Mouse (Mus musculus) neural tube, embryonic 13.5 days (tissue): ENCODE measurements at regions not wholly inside any gene's neighbourhood (a gene's known extent, or its start where the extent isn't known, plus 50 kb on each side); places are given as distances from the start of the nearest gene placed in this dataset.

Source experiments
- ATAC-seq: fragments of 200-750 bp; cut with Nextera tagmentation; 2 replicates; pipeline ENCODE4 v1.8.0; 2017; ENCODE audit warnings: low read depth, mild to moderate bottlenecking, moderate TSS enrichment, moderate library complexity
- H3K27ac ChIP-seq: fragments of 300-500 bp; sonication (generic); replicated peaks from 2 replicates; pipeline ENCODE4 v1.5.1; 2015; ENCODE audit warnings: moderate library complexity, mild to moderate bottlenecking, inconsistent platforms
- H3K27me3 ChIP-seq: fragments of 300-500 bp; sonication (generic); 2 replicates; pipeline ENCODE4 v1.6.1; 2015; ENCODE audit warnings: mild to moderate bottlenecking, inconsistent platforms
- H3K36me3 ChIP-seq: fragments of 300-500 bp; sonication (generic); 2 replicates; pipeline ENCODE4 v1.6.1; 2015; ENCODE audit warnings: mild to moderate bottlenecking, inconsistent platforms
- H3K4me1 ChIP-seq: fragments of 300-500 bp; sonication (generic); replicated peaks from 2 replicates; pipeline ENCODE4 v1.6.1; 2015; ENCODE audit warnings: inconsistent platforms
- H3K4me2 ChIP-seq: fragments of 300-500 bp; sonication (generic); 2 replicates; pipeline ENCODE4 v1.6.1; 2015; ENCODE audit warnings: inconsistent platforms, mild to moderate bottlenecking, moderate library complexity
- H3K4me3 ChIP-seq: fragments of 300-500 bp; sonication (generic); 2 replicates; pipeline ENCODE4 v1.5.1; 2015; ENCODE audit warnings: mild to moderate bottlenecking, inconsistent platforms
- H3K9ac ChIP-seq: fragments of 300-500 bp; sonication (generic); 2 replicates; pipeline ENCODE4 v1.6.1; 2015; ENCODE audit warnings: moderate library complexity, mild to moderate bottlenecking, inconsistent platforms
- H3K9me3 ChIP-seq: fragments of 300-500 bp; sonication (generic); 2 replicates; pipeline ENCODE4 v1.6.1; 2016; ENCODE audit warnings: inconsistent platforms
- WGBS: fragments of 180-500 bp; shearing (Covaris S2); methylation state at CpG from one replicate; pipeline ENCODE4 v1.1.7; 2015; 5-methylcytosine and 5-hydroxymethylcytosine counted together

GRCm38 (mm10) chr13:84345791-84346511 lies 123.9 kb downstream of the Tmem161b start:
- Histone ChIP-seq H3K9ac (peak overlapping the region; percentile 82), H3K4me2 (peak overlapping the region; percentile 71), H3K4me1 (peaks cover 61% of the 10 kb centered on the region), H3K27me3 (no peaks in the 10 kb centered on the region), H3K36me3 (no peaks in the 10 kb centered on the region), H3K27ac (peak overlapping the region; percentile 99), H3K9me3 (no peaks in the 10 kb centered on the region), H3K4me3 (peak overlapping the region; percentile 31)
- under 1% methylated on average over 30 of the region's 30 CpGs for WGBS
- no peak for ATAC-seq

GRCm38 (mm10) chr13:84346569-84346968 lies 124.5 kb downstream of the Tmem161b start:
- H3K27me3 ChIP-seq, result no peaks in the 10 kb centered on the region
- ATAC-seq, result no peak
- H3K27ac ChIP-seq, result peak overlapping the region; percentile 99
- peak overlapping the region; percentile 82 for H3K9ac ChIP-seq
- H3K9me3 ChIP-seq, result no peaks in the 10 kb centered on the region
- no peaks in the 10 kb centered on the region for H3K36me3 ChIP-seq
- peak overlapping the region; percentile 31 for H3K4me3 ChIP-seq
- peak overlapping the region; percentile 71 for H3K4me2 ChIP-seq
- WGBS, result 1% methylated on average over 2 of the region's 2 CpGs
- peaks cover 67% of the 10 kb centered on the region for H3K4me1 ChIP-seq

- H3K9ac ChIP-seq, result peak overlapping the region; percentile 82
- H3K27ac ChIP-seq, result peak overlapping the region; percentile 99
- H3K36me3 ChIP-seq, result no peaks in the 10 kb centered on the region
- no peaks in the 10 kb centered on the region for H3K27me3 ChIP-seq
- H3K4me3 ChIP-seq, result peak overlapping the region; percentile 51
- under 1% methylated on average over 21 of the region's 21 CpGs for WGBS
- H3K9me3 ChIP-seq, result no peaks in the 10 kb centered on the region
- peak overlapping the region; percentile 71 for H3K4me2 ChIP-seq
- peak; percentile 50 for ATAC-seq
- H3K4me1 ChIP-seq, result peaks cover 72% of the 10 kb centered on the region
These were observed 125.3 kb downstream of the Tmem161b start for GRCm38 (mm10) chr13:84347181-84347913.

- H3K9ac ChIP-seq, result peak overlapping the region; percentile 93
- H3K4me1 ChIP-seq, result peaks cover 71% of the 10 kb centered on the region
- H3K9me3 ChIP-seq, result no peaks in the 10 kb centered on the region
- peak overlapping the region; percentile 99 for H3K27ac ChIP-seq
- peak; percentile 97 for ATAC-seq
- H3K4me2 ChIP-seq, result peak overlapping the region; percentile 71
- WGBS, result 0% methylated on average over 34 of the region's 34 CpGs
- no peaks in the 10 kb centered on the region for H3K36me3 ChIP-seq
- H3K4me3 ChIP-seq, result peak overlapping the region; percentile 51
- no peaks in the 10 kb centered on the region for H3K27me3 ChIP-seq
These were observed 126.0 kb downstream of the Tmem161b start for GRCm38 (mm10) chr13:84347914-84348700.

- peak overlapping the region; percentile 93 for H3K9ac ChIP-seq
- H3K27ac ChIP-seq, result peak overlapping the region; percentile 99
- H3K4me1 ChIP-seq, result peaks cover 66% of the 10 kb centered on the region
- H3K4me2 ChIP-seq, result peak overlapping the region; percentile 71
- H3K4me3 ChIP-seq, result peak overlapping the region; percentile 51
- ATAC-seq, result peak; percentile 6; the same call in 1 of the 2 replicates
- H3K36me3 ChIP-seq, result no peaks in the 10 kb centered on the region
- H3K27me3 ChIP-seq, result no peaks in the 10 kb centered on the region
- WGBS, result under 1% methylated on average over 9 of the region's 9 CpGs
- H3K9me3 ChIP-seq, result no peaks in the 10 kb centered on the region
These were observed 126.5 kb downstream of the Tmem161b start for GRCm38 (mm10) chr13:84348701-84348975.

- ATAC-seq, result no peak
- Histone ChIP-seq H3K4me3 (peak overlapping the region; percentile 51), H3K36me3 (no peaks in the 10 kb centered on the region), H3K9ac (peak overlapping the region; percentile 93), H3K4me2 (peak overlapping the region; percentile 71), H3K27ac (peak overlapping the region; percentile 99), H3K27me3 (no peaks in the 10 kb centered on the region), H3K9me3 (no peaks in the 10 kb centered on the region), H3K4me1 (peaks cover 60% of the 10 kb centered on the region)
- under 1% methylated on average over 23 of the region's 23 CpGs for WGBS
These were observed 127.1 kb downstream of the Tmem161b start for GRCm38 (mm10) chr13:84349001-84349720.

- Histone ChIP-seq H3K9ac (peak overlapping the region; percentile 93), H3K4me1 (peaks cover 55% of the 10 kb centered on the region), H3K27me3 (no peaks in the 10 kb centered on the region), H3K4me2 (peak overlapping the region; percentile 71), H3K36me3 (no peaks in the 10 kb centered on the region), H3K4me3 (peak overlapping the region; percentile 51), H3K27ac (peak overlapping the region; percentile 99), H3K9me3 (no peaks in the 10 kb centered on the region)
- ATAC-seq, result no peak
- 18% methylated on average over 4 of the region's 4 CpGs for WGBS
These were observed 127.6 kb downstream of the Tmem161b start for GRCm38 (mm10) chr13:84349721-84350040.

- H3K4me2 ChIP-seq, result peak overlapping the region; percentile 71
These were observed 128.7 kb downstream of the Tmem161b start for GRCm38 (mm10) chr13:84350791-84351190.

GRCm38 (mm10) chr13:84356455-84356854 lies 134.4 kb downstream of the Tmem161b start:
- Histone ChIP-seq H3K4me2 (no peak overlapping the region), H3K4me3 (no peak overlapping the region), H3K4me1 (peaks cover 14% of the 10 kb centered on the region), H3K36me3 (no peaks in the 10 kb centered on the region), H3K9me3 (no peaks in the 10 kb centered on the region), H3K27me3 (no peaks in the 10 kb centered on the region), H3K9ac (no peak overlapping the region), H3K27ac (peak overlapping the region; percentile 34)
- 8% methylated on average over 2 of the region's 2 CpGs for WGBS
- ATAC-seq, result no peak

More at GRCm38 (mm10) chr13:84350791-84351190, 128.7 kb downstream of the Tmem161b start:
- Histone ChIP-seq H3K4me3 (no peak overlapping the region), H3K9ac (no peak overlapping the region; the same call in 1 of the 2 replicates), H3K27me3 (no peaks in the 10 kb centered on the region), H3K4me1 (peaks cover 44% of the 10 kb centered on the region), H3K36me3 (no peaks in the 10 kb centered on the region), H3K9me3 (no peaks in the 10 kb centered on the region), H3K27ac (peak overlapping the region; percentile 99)
- no peak for ATAC-seq
- WGBS, result 23% methylated on average over 5 of the region's 5 CpGs

GRCm38 (mm10) chr13:84360536-84360935 lies 138.4 kb downstream of the Tmem161b start:
- WGBS, result 95% methylated on average over 2 of the region's 2 CpGs
- H3K27ac ChIP-seq, result no peak overlapping the region
- H3K4me3 ChIP-seq, result no peak overlapping the region
- H3K4me1 ChIP-seq, result peaks cover 8% of the 10 kb centered on the region
- no peak overlapping the region for H3K9ac ChIP-seq
- no peak for ATAC-seq
- no peaks in the 10 kb centered on the region for H3K27me3 ChIP-seq
- peaks cover 2% of the 10 kb centered on the region; the same call in 1 of the 2 replicates for H3K9me3 ChIP-seq
- no peaks in the 10 kb centered on the region for H3K36me3 ChIP-seq
- no peak overlapping the region for H3K4me2 ChIP-seq

- H3K36me3 ChIP-seq, result no peaks in the 10 kb centered on the region
- no peak for ATAC-seq
- H3K9ac ChIP-seq, result no peak overlapping the region
- H3K9me3 ChIP-seq, result peaks cover 8% of the 10 kb centered on the region; the same call in 1 of the 2 replicates
- H3K4me2 ChIP-seq, result no peak overlapping the region
- H3K27ac ChIP-seq, result no peak overlapping the region
- 90% methylated on average over 4 of the region's 4 CpGs for WGBS
- no peaks in the 10 kb centered on the region for H3K4me1 ChIP-seq
- no peak overlapping the region for H3K4me3 ChIP-seq
- H3K27me3 ChIP-seq, result no peaks in the 10 kb centered on the region
These were observed 142.0 kb downstream of the Tmem161b start for GRCm38 (mm10) chr13:84364069-84364468.
